Mouse (Mus musculus) CH12.LX (cell line): ENCODE results near the gene Hcfc2. TPM values are rescaled to one million over a fixed set of nuclear protein-coding genes. Genes with fewer than 3 reads are reported as not detected.

Experiments
- DNase-seq: peaks from one replicate; pipeline ENCODE4 v3.0.0-alpha.2; 2013; ENCODE audit errors: extremely low read depth
- H3K27ac ChIP-seq: 2 replicates; pipeline ENCODE4 v1.5.1; 2012; ENCODE audit warnings: low read depth, mild to moderate bottlenecking, control low read depth, moderate library complexity; ENCODE audit not compliant: insufficient read depth
- H3K27me3 ChIP-seq: replicated peaks from 2 replicates; pipeline ENCODE3; 2012; ENCODE audit warnings: inconsistent platforms
- H3K36me3 ChIP-seq, 2 experiments: replicated peaks in 1 of 2; 2 replicates each; pipeline versions ENCODE3 to v1.6.1; 2012; ENCODE audit warnings: inconsistent platforms in 1 of 2, low read length in 1 of 2, mild to moderate bottlenecking in 1 of 2, mixed read lengths in 1 of 2, moderate library complexity in 1 of 2; ENCODE audit not compliant: control insufficient read depth in 1 of 2, insufficient read depth in 1 of 2
- H3K4me1 ChIP-seq, 2 experiments: 2 replicates each; pipeline ENCODE4 v1.6.1; 2012; ENCODE audit warnings: inconsistent platforms in 1 of 2, moderate library complexity in 1 of 2; ENCODE audit not compliant: insufficient read depth in 2 of 2, control insufficient read depth in 1 of 2
- H3K4me2 ChIP-seq: 2 replicates; pipeline ENCODE4 v1.6.1; 2012; ENCODE audit warnings: low read depth, mild to moderate bottlenecking, control low read depth; ENCODE audit not compliant: poor library complexity, insufficient read depth, severe bottlenecking
- H3K4me3 ChIP-seq, 3 experiments: fragments of 150-350 bp in 1 of 3; sonication (generic) in 1 of 3; replicated peaks in 1 of 3; 2 replicates each; pipeline versions ENCODE3 to v1.5.1; 2011 to 2012; ENCODE audit warnings: low read depth in 2 of 3, low read length in 2 of 3, mild to moderate bottlenecking in 2 of 3, moderate library complexity in 2 of 3, control low read depth in 1 of 3, improper control_type of control experiment in 1 of 3, inconsistent platforms in 1 of 3, mixed read lengths in 1 of 3; ENCODE audit not compliant: poor library complexity in 1 of 3
- H3K79me2 ChIP-seq: replicated peaks from 2 replicates; pipeline ENCODE4 v1.6.1; 2012; ENCODE audit warnings: mild to moderate bottlenecking, moderate library complexity; ENCODE audit not compliant: control insufficient read depth, poor library complexity, insufficient read depth, severe bottlenecking; ENCODE audit errors: extremely low read depth
- H3K9ac ChIP-seq: 2 replicates; pipeline ENCODE4 v1.6.1; 2012; ENCODE audit warnings: low read depth, mild to moderate bottlenecking, control low read depth, moderate library complexity; ENCODE audit not compliant: insufficient read depth
- H3K9me3 ChIP-seq: replicated peaks from 2 replicates; pipeline ENCODE3; 2012; ENCODE audit warnings: low read length, inconsistent platforms, mixed read lengths
- BHLHE40 ChIP-seq: IDR thresholded peaks from 2 replicates; pipeline ENCODE4 v1.6.1; 2011; ENCODE audit warnings: mild to moderate bottlenecking, low read depth, low read length, improper control_type of control experiment
- CTCF ChIP-seq, 2 experiments: IDR thresholded peaks in 1 of 2; conservative IDR thresholded peaks in 1 of 2; 2 replicates each; pipeline ENCODE4 v1.5.1; 2011 to 2012; ENCODE audit warnings: low read depth in 2 of 2, low read length in 2 of 2, improper control_type of control experiment in 1 of 2, inconsistent platforms in 1 of 2, mild to moderate bottlenecking in 1 of 2, moderate library complexity in 1 of 2
- ELF1 ChIP-seq: IDR thresholded peaks from 2 replicates; pipeline ENCODE4 v1.6.1; 2014; ENCODE audit warnings: low read depth, mild to moderate bottlenecking, inconsistent platforms, low read length, improper control_type of control experiment
- EP300 ChIP-seq: IDR thresholded peaks from 2 replicates; pipeline ENCODE4 v1.6.1; 2011; ENCODE audit warnings: low read length, improper control_type of control experiment
- ETS1 ChIP-seq: conservative IDR thresholded peaks from 2 replicates; pipeline ENCODE4 v1.6.1; 2012; ENCODE audit warnings: low read depth, mild to moderate bottlenecking, inconsistent platforms, low read length, improper control_type of control experiment, moderate library complexity
- GABPA ChIP-seq: IDR thresholded peaks from 2 replicates; pipeline ENCODE4 v1.6.1; 2012; ENCODE audit warnings: low read depth, low read length, improper control_type of control experiment, inconsistent platforms; ENCODE audit not compliant: insufficient replicate concordance
- IRF4 ChIP-seq: IDR thresholded peaks from 2 replicates; pipeline ENCODE4 v1.6.1; 2014; ENCODE audit warnings: low read depth, mild to moderate bottlenecking, inconsistent platforms, low read length, improper control_type of control experiment
- JUN ChIP-seq: IDR thresholded peaks from 2 replicates; pipeline ENCODE4 v1.6.1; 2011; ENCODE audit warnings: low read depth, mild to moderate bottlenecking, low read length, improper control_type of control experiment, moderate library complexity; ENCODE audit not compliant: insufficient read depth
- JUND ChIP-seq: conservative IDR thresholded peaks from 2 replicates; pipeline ENCODE4 v1.6.1; 2011; ENCODE audit warnings: low read depth, low read length, improper control_type of control experiment
- KAT2A ChIP-seq: IDR thresholded peaks from 2 replicates; pipeline ENCODE4 v1.6.1; 2012; ENCODE audit warnings: low read length, improper control_type of control experiment, inconsistent platforms; ENCODE audit not compliant: insufficient replicate concordance
- MAZ ChIP-seq: IDR thresholded peaks from 2 replicates; pipeline ENCODE4 v1.6.1; 2012; ENCODE audit warnings: low read depth, mild to moderate bottlenecking, inconsistent platforms, low read length, improper control_type of control experiment, moderate library complexity
- MEF2A ChIP-seq: IDR thresholded peaks from 2 replicates; pipeline ENCODE4 v1.6.1; 2014; ENCODE audit warnings: low read depth, mild to moderate bottlenecking, inconsistent platforms, low read length, improper control_type of control experiment, borderline replicate concordance
- MXI1 ChIP-seq: IDR thresholded peaks from 2 replicates; pipeline ENCODE4 v1.6.1; 2011; ENCODE audit warnings: mild to moderate bottlenecking, low read depth, low read length, improper control_type of control experiment
- MYC ChIP-seq: IDR thresholded peaks from 2 replicates; pipeline ENCODE4 v1.6.1; 2011; ENCODE audit warnings: low read depth, mild to moderate bottlenecking, improper control_type of control experiment, low read length
- NELFE ChIP-seq: IDR thresholded peaks from 2 replicates; pipeline ENCODE4 v1.6.1; 2011; ENCODE audit warnings: low read depth, low read length, improper control_type of control experiment
- PAX5 ChIP-seq: IDR thresholded peaks from 2 replicates; pipeline ENCODE4 v1.6.1; 2012; ENCODE audit warnings: low read length, inconsistent platforms, mixed read lengths
- POLR2A ChIP-seq: IDR thresholded peaks from 2 replicates; pipeline ENCODE4 v1.6.1; 2011; ENCODE audit warnings: low read depth, mild to moderate bottlenecking, improper control_type of control experiment, low read length
- RAD21 ChIP-seq: IDR thresholded peaks from 2 replicates; pipeline ENCODE4 v1.6.1; 2011; ENCODE audit warnings: low read depth, mild to moderate bottlenecking, low read length, improper control_type of control experiment, moderate library complexity
- SIN3A ChIP-seq: IDR thresholded peaks from 2 replicates; pipeline ENCODE4 v1.6.1; 2012; ENCODE audit warnings: low read length, improper control_type of control experiment, inconsistent platforms
- SMC3 ChIP-seq: IDR thresholded peaks from 2 replicates; pipeline ENCODE4 v1.6.1; 2011; ENCODE audit warnings: low read depth, low read length, improper control_type of control experiment
- TBP ChIP-seq: conservative IDR thresholded peaks from 2 replicates; pipeline ENCODE4 v1.6.1; 2011; ENCODE audit warnings: low read depth, low read length, improper control_type of control experiment
- UBTF ChIP-seq: IDR thresholded peaks from 2 replicates; pipeline ENCODE4 v1.6.1; 2012; ENCODE audit warnings: low read depth, mild to moderate bottlenecking, inconsistent platforms, low read length, improper control_type of control experiment, moderate library complexity
- USF2 ChIP-seq: conservative IDR thresholded peaks from 2 replicates; pipeline ENCODE4 v1.6.1; 2011; ENCODE audit warnings: low read depth, low read length, improper control_type of control experiment
- ZC3H11A ChIP-seq: IDR thresholded peaks from 2 replicates; pipeline ENCODE4 v1.6.1; 2012; ENCODE audit warnings: low read depth, mild to moderate bottlenecking, inconsistent platforms, low read length, improper control_type of control experiment
- ZKSCAN1 ChIP-seq: IDR thresholded peaks from 2 replicates; pipeline ENCODE4 v1.6.1; 2012; ENCODE audit warnings: low read depth, inconsistent platforms, low read length, improper control_type of control experiment, borderline replicate concordance
- ZMIZ1 ChIP-seq: IDR thresholded peaks from 2 replicates; pipeline ENCODE4 v1.6.1; 2012; ENCODE audit warnings: low read depth, mild to moderate bottlenecking, inconsistent platforms, low read length, improper control_type of control experiment
- ZNF384 ChIP-seq: IDR thresholded peaks from 2 replicates; pipeline ENCODE4 v1.6.1; 2012; ENCODE audit warnings: low read depth, low read length, improper control_type of control experiment, inconsistent platforms
- dilution Hi-C: fragments of 300-500 bp; cut with MboI; formaldehyde crosslinking; loops from 2 replicates; pipeline ENCODE4 v1.14.3; 2020; ENCODE audit warnings: low sequenced_read_pairs; ENCODE audit not compliant: extremely low pct_unique_long_range_greater_than_20kb, extremely low pct_ligation_motif_present
- in situ Hi-C: fragments of 300-500 bp; cut with MboI; formaldehyde crosslinking; loops from 3 replicates; pipeline ENCODE4 v1.14.3; 2019; ENCODE audit warnings: low sequenced_read_pairs, low pct_ligation_motif_present, low pct_unique_long_range_greater_than_20kb, mixed read lengths
- polyA plus RNA-seq: library from polyadenylated mRNA; unstranded; fragments of >175 nt; gene quantifications from 2 replicates; pipeline ENCODE4 v1.2.1, GENCODE M21; 2012; ENCODE audit warnings: low read depth; ENCODE audit not compliant: insufficient read length
- total RNA-seq, 2 experiments: library from RNA; depleted of rRNA; stranded (reverse); fragments of 300-350 nt in 1 of 2; fragments of >200 nt in 1 of 2; gene quantifications; 2 replicates each; pipeline ENCODE4 v1.2.3; 2012 to 2014

Gene Hcfc2
- total and polyA plus RNA-seq, 3 experiments = 10.5 to 13.0 (median 12.3) TPM

DNA sequence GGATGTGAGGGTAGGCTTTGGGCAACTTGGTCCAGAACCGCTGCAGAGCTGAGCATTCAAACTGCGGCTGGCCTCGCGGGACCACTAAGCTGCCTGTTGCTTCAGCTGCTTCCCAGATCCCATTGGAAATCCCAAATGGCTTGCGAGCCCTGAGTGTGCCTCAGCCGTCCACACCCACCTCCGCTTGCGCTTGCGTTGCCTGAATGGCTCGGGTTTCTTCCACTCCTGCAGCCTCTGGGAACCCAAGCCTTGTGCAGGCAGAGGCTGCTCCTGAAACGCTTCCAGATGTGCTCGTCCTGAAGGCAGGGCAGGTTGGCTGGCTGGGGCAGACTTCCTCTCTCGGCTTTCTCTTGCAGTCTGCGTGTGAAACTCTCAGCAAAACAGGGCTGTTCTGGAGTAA lies 5.5 kb upstream of the Hcfc2 start, which contains the start of gene Glt8d2:
TSS of gene Glt8d2 (minus strand) at position 157 of the 400 bp plus-strand sequence.
- no peaks in the 10 kb centered on the region for H3K79me2 ChIP-seq
- peaks cover 1% of the 10 kb centered on the region for H3K27me3 ChIP-seq
- no peak for DNase-seq
- H3K36me3 ChIP-seq = no peaks in the 10 kb centered on the region
- no peak within 1 kb of the TSS for H3K9ac ChIP-seq
- no peak within 1 kb of the TSS for H3K4me2 ChIP-seq
- peaks cover 1% of the 10 kb centered on the region for H3K9me3 ChIP-seq
- no peaks in the 10 kb centered on the region for H3K4me1 ChIP-seq
- TF ChIP-seq GABPA = no peak
- no peak for TF ChIP-seq ELF1
- TF ChIP-seq ZNF384 = no peak
- no peak for TF ChIP-seq POLR2A
- TF ChIP-seq CTCF (conservative IDR thresholded peaks at IDR 0.05 in 1 of 2, IDR thresholded peaks at IDR 0.05 in 1 of 2; ENCODE audit: low read depth in 2 of 2, low read length in 2 of 2) = no peak
- TF ChIP-seq ZKSCAN1 = no peak
- no peak for TF ChIP-seq MEF2A
- TF ChIP-seq MAZ = no peak
- no peak for TF ChIP-seq PAX5
- TF ChIP-seq KAT2A = no peak
- no peak for TF ChIP-seq MYC
- no peak for TF ChIP-seq BHLHE40
- no peak within 1 kb of the TSS for H3K4me3 ChIP-seq
- in situ Hi-C loops (no loop called here), dilution Hi-C loops (no loop called here)
- H3K27ac ChIP-seq = no peak within 1 kb of the TSS

- dilution Hi-C loops = no loop called here
- no peak for TF ChIP-seq MEF2A
- no peak for TF ChIP-seq UBTF
- no peak for TF ChIP-seq JUN
- no peak for TF ChIP-seq ZC3H11A
- TF ChIP-seq KAT2A = no peak
- TF ChIP-seq ZMIZ1 = no peak
- TF ChIP-seq GABPA = no peak
- TF ChIP-seq RAD21 = no peak
- no peak for TF ChIP-seq NELFE
- no peak for TF ChIP-seq SMC3
- no peak for TF ChIP-seq ETS1
- no peak for TF ChIP-seq MXI1
- no peak for TF ChIP-seq ELF1
- no peak for TF ChIP-seq EP300
- no peak for TF ChIP-seq USF2
- no peak for TF ChIP-seq ZNF384
- TF ChIP-seq TBP = no peak
- TF ChIP-seq IRF4 = no peak
- TF ChIP-seq SIN3A = no peak
- TF ChIP-seq JUND = no peak
- TF ChIP-seq, all 38 proteins: peak for 0
- no peak for DNase-seq
- Histone ChIP-seq H3K4me3 (no peak overlapping the region), H3K79me2 (no peaks in the 10 kb centered on the region; the same call in 1 of the 2 replicates), H3K4me1 (peaks cover 11 to 33% of the 10 kb centered on the region in 2 experiments), H3K4me2 (0 out of 2 replicates have a peak overlapping the region, but pooled peaks have one; percentile 18), H3K27ac (no peak overlapping the region), H3K9me3 (no peaks in the 10 kb centered on the region), H3K36me3 (peaks cover 0 to 5% of the 10 kb centered on the region in 2 experiments), H3K9ac (no peak overlapping the region), H3K27me3 (no peaks in the 10 kb centered on the region)
- in situ Hi-C loops = no loop called here
Observed at GRCm38 (mm10) chr10:82696453-82697079, 606 bp downstream of the Hcfc2 start.
